Mouse (Mus musculus): ENCODE data around the gene Polr2e.

Gene Polr2e

GRCm38 (mm10) chr10:80033511-80034391 lies 5.8 kb downstream of the Polr2e start:
- peak; percentile 57 for DNase-seq (ENCODE audit: low spot score)

GRCm38 (mm10) chr10:80032799-80033480 lies 6.7 kb downstream of the Polr2e start:
- DNase-seq (ENCODE audit: low spot score) = peak; percentile 83

GRCm38 (mm10) chr10:80030736-80031135 lies 8.9 kb downstream of the Polr2e start:
- no peak for DNase-seq (ENCODE audit: low spot score)

- DNase-seq (ENCODE audit: low spot score) = no peak
Measured at GRCm38 (mm10) chr10:80030191-80030590, 9.4 kb downstream of the Polr2e start.

- DNase-seq (ENCODE audit: low spot score) = no peak
Measured at GRCm38 (mm10) chr10:80028521-80028846, 11.1 kb downstream of the Polr2e start.

GRCm38 (mm10) chr10:80027681-80028520 lies 11.7 kb downstream of the Polr2e start:
- no peak for DNase-seq (ENCODE audit: low spot score)

- no peak for DNase-seq (ENCODE audit: low spot score)
Measured at GRCm38 (mm10) chr10:80025889-80026288, 13.7 kb downstream of the Polr2e start.

GRCm38 (mm10) chr10:80025463-80025862 lies 14.1 kb downstream of the Polr2e start:
- DNase-seq (ENCODE audit: low spot score) = no peak

- DNase-seq (ENCODE audit: low spot score) = no peak
Measured at GRCm38 (mm10) chr10:80025044-80025347, 14.6 kb downstream of the Polr2e start.

GRCm38 (mm10) chr10:80024229-80025043 lies 15.2 kb downstream of the Polr2e start:
- DNase-seq (ENCODE audit: low spot score) = no peak

GRCm38 (mm10) chr10:80023758-80024157 lies 15.8 kb downstream of the Polr2e start:
- no peak for DNase-seq (ENCODE audit: low spot score)

GRCm38 (mm10) chr10:80022806-80023205 lies 16.8 kb downstream of the Polr2e start:
- no peak for DNase-seq (ENCODE audit: low spot score)

GRCm38 (mm10) chr10:80022164-80022563 lies 17.4 kb downstream of the Polr2e start:
- no peak for DNase-seq (ENCODE audit: low spot score)

GRCm38 (mm10) chr10:80021320-80021641 lies 18.3 kb downstream of the Polr2e start:
- no peak for DNase-seq (ENCODE audit: low spot score)

- no peak for DNase-seq (ENCODE audit: low spot score)
Measured at GRCm38 (mm10) chr10:80020603-80021319, 18.8 kb downstream of the Polr2e start.

- DNase-seq (ENCODE audit: low spot score) = no peak
Measured at GRCm38 (mm10) chr10:80020191-80020590, 19.4 kb downstream of the Polr2e start.

GRCm38 (mm10) chr10:80019471-80020131 lies 20.0 kb downstream of the Polr2e start:
- no peak for DNase-seq (ENCODE audit: low spot score)

- peak; percentile 41 for DNase-seq (ENCODE audit: low spot score)
Measured at GRCm38 (mm10) chr10:80018739-80019297, 20.8 kb downstream of the Polr2e start.

GRCm38 (mm10) chr10:80017771-80018170 lies 21.8 kb downstream of the Polr2e start:
- DNase-seq (ENCODE audit: low spot score) = no peak

GRCm38 (mm10) chr10:80017361-80017760 lies 22.2 kb downstream of the Polr2e start:
- DNase-seq (ENCODE audit: low spot score) = no peak
